Mouse (Mus musculus): ENCODE results near the gene Rgs14. TPM values are rescaled to one million over a fixed set of nuclear protein-coding genes. Genes with fewer than 3 reads are reported as not detected.
A peak's percentile ranks its signal among the peaks of the same experiment; 100 is the strongest.

The Rgs14 gene
- total and polyA plus RNA-seq, 3 experiments = 14.4 to 20.5 TPM; not detected in 1

DNA sequence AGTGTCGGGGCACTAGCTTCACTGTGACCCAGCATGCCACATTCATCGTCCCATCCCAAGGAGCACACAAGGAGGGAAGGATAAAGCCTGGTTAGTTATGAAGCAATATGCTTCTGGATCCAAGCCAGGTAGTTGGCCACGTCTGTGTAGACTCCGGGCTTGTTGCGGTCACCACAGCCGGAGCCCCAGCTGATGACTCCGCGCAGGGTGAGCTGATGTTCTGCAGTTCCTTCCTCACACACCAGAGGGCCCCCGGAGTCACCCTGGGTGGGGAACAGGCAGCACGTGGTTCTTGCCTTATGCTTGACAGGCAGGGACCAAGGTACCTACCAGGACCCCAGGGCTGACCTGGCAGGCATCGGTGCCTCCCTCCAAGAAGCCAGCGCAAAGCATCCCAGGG lies 48.5 kb downstream of the Rgs14 start:
- Histone ChIP-seq H3K9ac (ENCODE audit: control insufficient read depth, low read depth, low read length, poor library complexity, severe bottlenecking) (0 out of 2 replicates have a peak overlapping the region, but pooled peaks have one; percentile 23), H3K27ac (ENCODE audit: control insufficient read depth, low read depth, low read length) (no peak overlapping the region), H3K27me3 (ENCODE audit: control insufficient read depth in 1 of 2, insufficient read depth in 2 of 2, low read length in 2 of 2) (no peaks in the 10 kb centered on the region), H3K79me2 (ENCODE audit: control insufficient read depth, insufficient read depth, low read length, poor library complexity) (no peaks in the 10 kb centered on the region), H3K9me3 (replicated peaks; ENCODE audit: insufficient read depth, low read length) (no peaks in the 10 kb centered on the region), H3K4me1 (ENCODE audit: control insufficient read depth in 1 of 2, insufficient read depth in 2 of 2, low read length in 2 of 2) (peaks cover 0 to 10% of the 10 kb centered on the region in 2 experiments; a peak in 2 of 4 replicates), H3K36me3 (ENCODE audit: control insufficient read depth in 1 of 2, insufficient read depth in 2 of 2, low read length in 2 of 2) (peaks cover 0 to 2% of the 10 kb centered on the region in 2 experiments; a peak in 1 of 4 replicates), H3K4me3 (ENCODE audit: control insufficient read depth in 1 of 2, insufficient read depth in 1 of 2, low read depth in 2 of 2, low read length in 2 of 2) (no peak overlapping the region)
- DNase-seq (ENCODE audit: low read depth, low spot score) = peak; percentile 85
- TF ChIP-seq SMC3 (IDR thresholded peaks at IDR 0.05; ENCODE audit: low read depth, low read length) (peak; percentile 95), GABPA (IDR thresholded peaks at IDR 0.05; ENCODE audit: low read depth, low read length) (no peak), HCFC1 (IDR thresholded peaks at IDR 0.05; ENCODE audit: low read depth, low read length) (0 out of 2 replicates have a peak, but pooled peaks have one; percentile 21), ZC3H11A (IDR thresholded peaks at IDR 0.05; ENCODE audit: low read depth, low read length) (peak; percentile 64), KAT2A (conservative IDR thresholded peaks at IDR 0.05; ENCODE audit: low read depth, low read length) (no peak), SIN3A (IDR thresholded peaks at IDR 0.05; ENCODE audit: low read length) (peak; percentile 90), MEF2A (IDR thresholded peaks at IDR 0.05; ENCODE audit: extremely low read depth, insufficient replicate concordance, low read depth, low read length, poor library complexity, severe bottlenecking) (no peak), USF1 (IDR thresholded peaks at IDR 0.05; ENCODE audit: low read depth, low read length) (peak; percentile 90), RAD21 (IDR thresholded peaks at IDR 0.05; ENCODE audit: low read depth, low read length) (peak; percentile 66), MYB (IDR thresholded peaks at IDR 0.05; ENCODE audit: low read depth, low read length) (no peak), MAZ (IDR thresholded peaks at IDR 0.05; ENCODE audit: low read depth, low read length) (peak; percentile 56; the same call in 1 of the 2 replicates), GATA1 (IDR thresholded peaks at IDR 0.05; ENCODE audit: low read depth, low read length) (no peak), NELFE (IDR thresholded peaks at IDR 0.05; ENCODE audit: low read depth, low read length) (no peak), USF2 (IDR thresholded peaks at IDR 0.05; ENCODE audit: borderline replicate concordance in 1 of 2, insufficient read depth in 1 of 2, low read depth in 1 of 2, low read length in 2 of 2) (peak in 1 of 2 experiments; percentile 45; a peak in 1 of 4 replicates), UBTF (IDR thresholded peaks at IDR 0.05; ENCODE audit: borderline replicate concordance, insufficient read depth, low read depth, low read length) (no peak), CTCF (IDR thresholded peaks at IDR 0.05 in 2 of 3, conservative IDR thresholded peaks at IDR 0.05 in 1 of 3; ENCODE audit: control insufficient read depth in 1 of 3, insufficient read depth in 1 of 3, low read depth in 2 of 3, low read length in 3 of 3, poor library complexity in 1 of 3, severe bottlenecking in 1 of 3) (peak; percentile 76 to 87 (median 85)), ZNF384 (IDR thresholded peaks at IDR 0.05; ENCODE audit: low read depth, low read length) (no peak), ELF1 (IDR thresholded peaks at IDR 0.05; ENCODE audit: low read depth, low read length) (no peak), BHLHE40 (IDR thresholded peaks at IDR 0.05; ENCODE audit: borderline replicate concordance, low read depth, low read length) (no peak), MXI1 (IDR thresholded peaks at IDR 0.05; ENCODE audit: low read depth, low read length) (peak; percentile 98), POLR2AphosphoS5 (IDR thresholded peaks at IDR 0.05; ENCODE audit: borderline replicate concordance, low read depth, low read length) (no peak), NRF1 (IDR thresholded peaks at IDR 0.05; ENCODE audit: insufficient read depth, low read depth, low read length, poor library complexity, severe bottlenecking) (no peak), EP300 (IDR thresholded peaks at IDR 0.05; ENCODE audit: low read depth in 1 of 2, low read length in 2 of 2) (no peak), CHD2 (IDR thresholded peaks at IDR 0.05; ENCODE audit: low read length) (no peak), CHD1 (IDR thresholded peaks at IDR 0.05; ENCODE audit: low read depth, low read length) (no peak), TCF12 (IDR thresholded peaks at IDR 0.05; ENCODE audit: low read depth, low read length) (no peak), ZMIZ1 (IDR thresholded peaks at IDR 0.05; ENCODE audit: low read depth, low read length) (no peak), POLR2A (IDR thresholded peaks at IDR 0.05; ENCODE audit: control insufficient read depth in 1 of 2, insufficient read depth in 1 of 2, low read depth in 1 of 2, low read length in 2 of 2, poor library complexity in 1 of 2) (no peak), MAX (IDR thresholded peaks at IDR 0.05; ENCODE audit: low read length) (peak; percentile 98), JUND (IDR thresholded peaks at IDR 0.05; ENCODE audit: low read depth, low read length) (no peak), ZKSCAN1 (IDR thresholded peaks at IDR 0.05; ENCODE audit: low read depth, low read length) (no peak), E2F4 (IDR thresholded peaks at IDR 0.05; ENCODE audit: borderline replicate concordance, low read depth, low read length) (no peak), TAL1 (IDR thresholded peaks at IDR 0.05; ENCODE audit: low read length) (no peak), TBP (IDR thresholded peaks at IDR 0.05; ENCODE audit: low read depth, low read length) (no peak), RCOR1 (IDR thresholded peaks at IDR 0.05; ENCODE audit: low read depth, low read length) (no peak), ETS1 (IDR thresholded peaks at IDR 0.05; ENCODE audit: low read depth, low read length) (0 out of 2 replicates have a peak, but pooled peaks have one; percentile 61), MYC (IDR thresholded peaks at IDR 0.05; ENCODE audit: low read depth, low read length) (peak; percentile 97)
